13 mouse cellular contexts compared by ENCODE assay signal in genomic region chr16:37292593-37292992, GRCm38 (mm10).
DNase-seq lines count a peak whose midpoint lies in the region; ATAC-seq lines count a peak whose summit lies in the region.
"Had no signal": no experiment of that assay in that cellular context is flagged by ENCODE, and none has a peak within 500 bp of the region (broad histone marks: within the 10 kb centered on the region; RNA-seq: fewer than 3 reads in every experiment).

No protein-coding gene starts in this region.

- no peak overlapping the region for H3K27ac ChIP-seq in hindbrain, embryonic 14.5 days
- no peak overlapping the region for H3K27ac ChIP-seq in hindbrain, embryonic 13.5 days
- no peak overlapping the region for H3K27ac ChIP-seq in neural tube, embryonic 14.5 days (ENCODE audit: low read depth, low read length)
- H3K27ac ChIP-seq in neural tube, embryonic 15.5 days (replicated peaks): no peak overlapping the region

- H3K36me3 ChIP-seq in hindbrain, embryonic 14.5 days (replicated peaks; ENCODE audit: control insufficient read depth, insufficient read depth): no peaks in the 10 kb centered on the region
- H3K36me3 ChIP-seq in hindbrain, embryonic 13.5 days: no peaks in the 10 kb centered on the region
- H3K36me3 ChIP-seq in neural tube, embryonic 14.5 days (ENCODE audit: control insufficient read depth, insufficient read depth, low read length): no peaks in the 10 kb centered on the region
- H3K36me3 ChIP-seq in neural tube, embryonic 15.5 days: no peaks in the 10 kb centered on the region
- H3K36me3 ChIP-seq: G1E had no signal

- peak; percentile 65 for DNase-seq in hindbrain, embryonic 14.5 days (ENCODE audit: low spot score)
- peak; percentile 49 for DNase-seq in embryo, embryonic 11 days
- no peak for DNase-seq in ovary, postnatal 14 days (ENCODE audit: low spot score)
- no peak for DNase-seq in spleen, postnatal 4 days (ENCODE audit: low spot score in 2 of 2)
- no peak for DNase-seq in ovary, postnatal 36 days (ENCODE audit: low spot score)
- DNase-seq: layer of hippocampus, postnatal 36 days; right cerebral cortex, postnatal 25 days; thymus, adult 18-20 months had no signal

- no peak overlapping the region for H3K4me2 ChIP-seq in hindbrain, embryonic 14.5 days (replicated peaks)
- H3K4me2 ChIP-seq in hindbrain, embryonic 13.5 days: no peak overlapping the region
- H3K4me2 ChIP-seq in neural tube, embryonic 14.5 days (ENCODE audit: low read depth, low read length): no peak overlapping the region
- no peak overlapping the region for H3K4me2 ChIP-seq in neural tube, embryonic 15.5 days

- H3K4me3 ChIP-seq in hindbrain, embryonic 14.5 days (replicated peaks; ENCODE audit: low read length): no peak overlapping the region
- no peak overlapping the region for H3K4me3 ChIP-seq in hindbrain, embryonic 13.5 days
- H3K4me3 ChIP-seq in neural tube, embryonic 14.5 days (ENCODE audit: low read depth, low read length): no peak overlapping the region
- no peak overlapping the region for H3K4me3 ChIP-seq in neural tube, embryonic 15.5 days (replicated peaks)
- H3K4me3 ChIP-seq: erythroblast, embryonic 14.5 days had no signal

- no peaks in the 10 kb centered on the region for H3K27me3 ChIP-seq in hindbrain, embryonic 14.5 days (ENCODE audit: control insufficient read depth, insufficient read depth, low read length)
- H3K27me3 ChIP-seq in hindbrain, embryonic 13.5 days: no peaks in the 10 kb centered on the region
- no peaks in the 10 kb centered on the region for H3K27me3 ChIP-seq in neural tube, embryonic 14.5 days (ENCODE audit: control insufficient read depth, insufficient read depth, low read length)
- no peaks in the 10 kb centered on the region for H3K27me3 ChIP-seq in neural tube, embryonic 15.5 days (replicated peaks)

- ATAC-seq in hindbrain, embryonic 14.5 days (ENCODE audit: low FRiP score): no peak
- ATAC-seq in hindbrain, embryonic 13.5 days (ENCODE audit: low FRiP score): no peak
- peak; percentile 69; the same call in 1 of the 2 replicates for ATAC-seq in neural tube, embryonic 14.5 days (ENCODE audit: low read depth)
- no peak for ATAC-seq in neural tube, embryonic 15.5 days (ENCODE audit: low FRiP score)

- H3K4me1 ChIP-seq in hindbrain, embryonic 14.5 days (replicated peaks; ENCODE audit: control insufficient read depth, insufficient read depth, low read length): no peaks in the 10 kb centered on the region
- no peaks in the 10 kb centered on the region for H3K4me1 ChIP-seq in hindbrain, embryonic 13.5 days (replicated peaks)
- no peaks in the 10 kb centered on the region for H3K4me1 ChIP-seq in neural tube, embryonic 14.5 days (ENCODE audit: control insufficient read depth, insufficient read depth, low read length)
- no peaks in the 10 kb centered on the region for H3K4me1 ChIP-seq in neural tube, embryonic 15.5 days

- no peak overlapping the region for H3K9ac ChIP-seq in hindbrain, embryonic 14.5 days
- H3K9ac ChIP-seq in hindbrain, embryonic 13.5 days: no peak overlapping the region
- no peak overlapping the region for H3K9ac ChIP-seq in neural tube, embryonic 14.5 days (replicated peaks; ENCODE audit: low read depth, low read length)
- no peak overlapping the region for H3K9ac ChIP-seq in neural tube, embryonic 15.5 days (replicated peaks)

- H3K9me3 ChIP-seq in hindbrain, embryonic 14.5 days (ENCODE audit: control insufficient read depth, low read length): no peaks in the 10 kb centered on the region
- H3K9me3 ChIP-seq in hindbrain, embryonic 13.5 days: no peaks in the 10 kb centered on the region
- no peaks in the 10 kb centered on the region for H3K9me3 ChIP-seq in neural tube, embryonic 14.5 days (ENCODE audit: control insufficient read depth, low read length)
- H3K9me3 ChIP-seq in neural tube, embryonic 15.5 days (replicated peaks): no peaks in the 10 kb centered on the region
- H3K9me3 ChIP-seq: G1E had no signal

- 75% methylated on average over 1 of the region's 1 CpGs for WGBS in hindbrain, embryonic 14.5 days
- WGBS in hindbrain, embryonic 13.5 days: 56% methylated on average over 1 of the region's 1 CpGs
- WGBS in neural tube, embryonic 14.5 days: 63% methylated on average over 1 of the region's 1 CpGs
- WGBS in neural tube, embryonic 15.5 days: 48% methylated on average over 1 of the region's 1 CpGs

Comparison
In these comparisons a context has a peak if more than half of its experiments do, and no peak if none do; other contexts are left out.
1. DNase-seq: peak in hindbrain, embryonic 14.5 days (single experiment) and embryo, embryonic 11 days (single experiment); none in ovary, postnatal 14 days (single experiment), spleen, postnatal 4 days (0 of 2) and ovary, postnatal 36 days (single experiment).